Mouse (Mus musculus) forebrain, embryonic 11.5 days (tissue): ENCODE measurements around the gene Ldlr. TPM values are rescaled to one million over a fixed set of nuclear protein-coding genes. Genes with fewer than 3 reads are reported as not detected.

ENCODE experiments used
- ATAC-seq: fragments of 200-750 bp; cut with Nextera tagmentation; replicated peaks from 2 replicates; pipeline ENCODE4 v1.8.0; 2017; ENCODE audit warnings: moderate TSS enrichment; ENCODE audit not compliant: low FRiP score
- DNase-seq: peaks from one replicate; pipeline ENCODE4 v3.0.0-alpha.2; 2017; ENCODE audit warnings: low spot score
- H3K27ac ChIP-seq: fragments of 300-500 bp; sonication (generic); 2 replicates; pipeline ENCODE4 v1.5.1; 2014; ENCODE audit warnings: low read depth, low read length
- H3K27me3 ChIP-seq: fragments of 300-500 bp; sonication (generic); 2 replicates; pipeline ENCODE4 v1.6.1; 2014; ENCODE audit warnings: mild to moderate bottlenecking, low read length, mixed read lengths; ENCODE audit not compliant: control insufficient read depth, insufficient read depth
- H3K36me3 ChIP-seq: fragments of 300-500 bp; sonication (generic); 2 replicates; pipeline ENCODE4 v1.6.1; 2014; ENCODE audit warnings: mild to moderate bottlenecking, low read length, moderate library complexity, mixed read lengths; ENCODE audit not compliant: control insufficient read depth, insufficient read depth
- H3K4me1 ChIP-seq: fragments of 300-500 bp; sonication (generic); replicated peaks from 2 replicates; pipeline ENCODE4 v1.6.1; 2014; ENCODE audit warnings: low read length, mixed read lengths; ENCODE audit not compliant: control insufficient read depth, insufficient read depth
- H3K4me2 ChIP-seq: fragments of 300-500 bp; sonication (generic); 2 replicates; pipeline ENCODE4 v1.6.1; 2014; ENCODE audit warnings: low read depth, mild to moderate bottlenecking, low read length, moderate library complexity, mixed read lengths; ENCODE audit not compliant: severe bottlenecking
- H3K4me3 ChIP-seq: fragments of 300-500 bp; sonication (generic); 2 replicates; pipeline ENCODE4 v1.5.1; 2014; ENCODE audit warnings: low read depth, low read length
- H3K9ac ChIP-seq: fragments of 300-500 bp; sonication (generic); 2 replicates; pipeline ENCODE4 v1.6.1; 2014; ENCODE audit warnings: low read length
- H3K9me3 ChIP-seq: fragments of 300-500 bp; sonication (generic); 2 replicates; pipeline ENCODE4 v1.6.1; 2016; ENCODE audit warnings: low read length, mixed read lengths; ENCODE audit not compliant: control insufficient read depth
- WGBS: fragments of 180-500 bp; shearing (Covaris S2); extraction: QIAGEN DNeasy Blood & Tissue Kit; methylation state at CpG from one replicate; pipeline ENCODE4 v1.1.7; 2014; 5-methylcytosine and 5-hydroxymethylcytosine counted together
- polyA plus RNA-seq: library from polyadenylated mRNA; unstranded; fragments of >200 nt; fragmentation: Nextera tagmentation; extraction: Ambion mirVana; gene quantifications from 2 replicates; pipeline ENCODE4 v1.2.1, GENCODE M21; 2014

Gene Ldlr
- polyA plus RNA-seq, 1 experiment from 2014 or later: 23.7 TPM

DNA sequence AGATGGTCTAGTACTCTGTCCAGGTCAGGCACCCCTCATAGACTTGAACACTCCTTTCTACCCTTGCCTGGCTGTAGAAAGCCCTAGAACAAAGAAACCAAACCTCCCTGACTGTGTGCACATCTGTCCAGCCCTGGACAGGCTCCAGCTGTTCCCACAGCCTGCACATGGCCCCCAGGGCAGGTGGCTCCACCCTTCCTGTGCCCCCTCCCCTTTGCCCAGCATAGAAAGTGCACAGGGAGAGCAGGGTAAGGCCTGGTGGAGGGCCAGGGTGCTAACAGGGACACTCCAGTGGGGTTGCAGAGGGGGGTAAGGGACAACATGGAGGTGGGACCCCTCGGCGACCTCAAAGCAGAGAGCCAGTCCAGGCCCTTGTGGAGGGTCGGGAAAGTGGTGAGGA lies 73.0 kb downstream of the Ldlr start:
- no peak overlapping the region for H3K9ac ChIP-seq

DNA sequence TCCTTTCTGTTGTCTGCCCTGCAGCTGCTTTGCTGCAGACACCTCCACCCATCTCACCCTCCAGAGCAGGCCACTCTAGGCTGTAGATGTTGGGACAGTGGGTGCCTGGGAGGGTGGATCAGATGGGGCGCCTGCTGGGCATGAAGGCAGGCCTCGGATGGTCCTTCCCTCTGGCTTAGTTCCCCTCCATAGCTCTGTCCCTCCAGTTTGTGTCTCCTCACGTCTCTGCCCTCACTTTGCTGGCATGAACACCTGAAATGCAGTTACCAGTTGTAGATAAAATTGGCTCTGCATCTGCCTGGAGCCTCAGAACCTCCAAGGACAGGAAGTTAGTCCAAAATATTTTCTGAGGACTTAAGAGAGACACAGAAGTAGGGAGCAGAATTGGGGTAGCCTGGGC lies 73.6 kb downstream of the Ldlr start:
- DNase-seq (no peak), ATAC-seq (no peak)
- Histone ChIP-seq H3K27ac (no peak overlapping the region), H3K36me3 (peaks cover 2% of the 10 kb centered on the region; the same call in 1 of the 2 replicates), H3K4me1 (peaks cover 6% of the 10 kb centered on the region; the same call in 1 of the 2 replicates), H3K27me3 (no peaks in the 10 kb centered on the region), H3K9me3 (no peaks in the 10 kb centered on the region), H3K9ac (no peak overlapping the region), H3K4me3 (no peak overlapping the region), H3K4me2 (peak overlapping the region; percentile 92; the same call in 1 of the 2 replicates)
- 61% methylated on average over 3 of the region's 3 CpGs for WGBS

More for the DNA sequence above, 73.0 kb downstream of the Ldlr start:
- H3K36me3 ChIP-seq: peaks cover 2% of the 10 kb centered on the region; the same call in 1 of the 2 replicates
- 0 out of 2 replicates have a peak overlapping the region, but pooled peaks have one; percentile 11 for H3K4me2 ChIP-seq
- no peaks in the 10 kb centered on the region for H3K9me3 ChIP-seq
- no peak overlapping the region for H3K4me3 ChIP-seq
- H3K27ac ChIP-seq: no peak overlapping the region
- DNase-seq: no peak
- H3K27me3 ChIP-seq: no peaks in the 10 kb centered on the region
- no peak for ATAC-seq
- peaks cover 6% of the 10 kb centered on the region; the same call in 1 of the 2 replicates for H3K4me1 ChIP-seq
- 65% methylated on average over 3 of the region's 3 CpGs for WGBS

DNA sequence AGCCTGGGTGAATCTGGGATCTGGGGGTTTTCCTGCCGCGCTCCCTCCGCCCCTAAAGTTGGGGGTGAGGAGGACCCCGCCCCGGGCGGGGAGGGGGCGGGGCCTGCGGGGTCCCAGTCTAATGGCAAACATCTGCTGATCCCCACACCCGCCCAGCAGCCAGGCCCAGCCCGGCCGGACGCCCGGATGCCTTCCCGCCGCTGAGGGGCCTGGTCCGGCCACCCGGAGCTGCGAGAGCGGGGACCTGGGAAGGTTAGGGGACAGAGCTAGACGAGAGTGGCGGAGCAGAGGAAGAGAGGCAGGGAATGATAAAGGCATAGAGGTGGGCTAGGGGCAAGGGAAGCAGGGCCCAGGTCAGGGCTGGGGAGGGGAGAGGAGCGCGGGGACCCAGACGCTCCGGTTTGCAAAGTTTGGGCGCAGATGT lies 74.7 kb downstream of the Ldlr start:
- peak overlapping the region; percentile 92 for H3K4me2 ChIP-seq
- peaks cover 2% of the 10 kb centered on the region; the same call in 1 of the 2 replicates for H3K36me3 ChIP-seq
- under 1% methylated on average over 24 of the region's 26 CpGs for WGBS
- H3K27ac ChIP-seq: peak overlapping the region; percentile 37
- ATAC-seq (peak; percentile 79), DNase-seq (peak; percentile 85)
- no peaks in the 10 kb centered on the region for H3K27me3 ChIP-seq
- peak overlapping the region; percentile 71 for H3K9ac ChIP-seq
- peak overlapping the region; percentile 52 for H3K4me3 ChIP-seq
- H3K9me3 ChIP-seq: no peaks in the 10 kb centered on the region
- H3K4me1 ChIP-seq: peaks cover 6% of the 10 kb centered on the region; the same call in 1 of the 2 replicates

DNA sequence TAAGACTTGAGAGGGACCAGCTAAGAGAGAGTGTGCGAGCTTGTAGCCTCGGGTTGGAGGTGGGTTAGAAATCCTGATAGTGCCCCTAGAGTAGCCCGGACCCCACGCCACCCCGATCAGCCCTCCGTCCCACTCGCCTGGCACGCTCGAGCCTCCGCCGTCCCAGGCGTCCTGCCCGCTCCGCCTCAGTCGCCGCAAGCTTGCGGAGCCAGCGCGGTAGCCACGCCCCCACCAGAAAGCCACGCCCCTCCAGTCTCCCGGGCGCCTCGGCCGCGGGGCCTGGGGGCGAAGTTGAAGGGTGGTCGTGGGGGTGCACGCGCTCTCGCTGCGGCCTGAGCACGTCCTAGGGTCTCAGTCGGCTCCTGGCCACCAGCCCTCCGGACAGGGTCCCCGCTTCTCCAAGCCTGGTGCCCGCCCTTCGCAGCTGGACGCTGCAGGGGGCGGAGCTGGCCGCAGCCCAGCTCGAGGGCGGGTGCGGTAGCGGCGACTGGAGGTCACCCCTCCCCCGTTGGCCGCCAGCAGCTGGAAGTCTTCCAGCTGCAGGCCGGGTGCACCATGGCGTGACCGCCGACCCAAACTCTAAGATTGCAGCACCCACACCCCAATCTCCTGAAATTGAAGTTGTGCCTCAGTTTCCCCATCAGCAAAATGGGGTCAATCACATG lies 75.2 kb downstream of the Ldlr start, which contains the start of gene Kank2:
Gene Kank2, minus strand, starts transcription at position 400 of the 665 bp plus-strand sequence.
- Histone ChIP-seq H3K4me2 (peak within 1 kb of the TSS; percentile 92), H3K9me3 (no peaks in the 10 kb centered on the region), H3K36me3 (peaks cover 2% of the 10 kb centered on the region; the same call in 1 of the 2 replicates), H3K9ac (peak within 1 kb of the TSS; percentile 71), H3K27me3 (no peaks in the 10 kb centered on the region), H3K4me1 (peaks cover 6% of the 10 kb centered on the region; the same call in 1 of the 2 replicates), H3K27ac (peak within 1 kb of the TSS; percentile 37), H3K4me3 (peak within 1 kb of the TSS; percentile 52)
- DNase-seq (peak; percentile 95), ATAC-seq (peak; percentile 89)
- WGBS: under 1% methylated on average over 52 of the region's 52 CpGs

DNA sequence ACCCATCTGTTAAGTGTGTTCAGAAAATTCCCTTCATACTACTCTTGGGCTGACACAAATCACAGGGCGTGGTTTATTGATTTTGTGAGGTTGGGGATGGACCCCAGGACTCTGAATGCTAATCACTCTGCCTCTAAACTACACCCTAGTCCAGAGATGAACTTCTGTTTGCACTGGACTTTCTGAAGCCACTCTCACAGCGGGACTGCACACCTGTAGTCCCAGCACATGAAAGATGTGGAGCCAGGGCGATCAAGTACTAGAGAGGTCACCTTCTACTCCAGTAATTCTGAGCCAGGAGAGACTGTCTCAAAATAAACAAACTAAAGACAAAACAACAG lies 75.7 kb downstream of the Ldlr start:
- Histone ChIP-seq H3K4me3 (peak overlapping the region; percentile 52), H3K4me1 (peaks cover 6% of the 10 kb centered on the region; the same call in 1 of the 2 replicates), H3K9ac (no peak overlapping the region; the same call in 1 of the 2 replicates), H3K27me3 (no peaks in the 10 kb centered on the region), H3K27ac (no peak overlapping the region), H3K36me3 (peaks cover 2% of the 10 kb centered on the region; the same call in 1 of the 2 replicates), H3K9me3 (no peaks in the 10 kb centered on the region), H3K4me2 (peak overlapping the region; percentile 92; the same call in 1 of the 2 replicates)
- ATAC-seq (no peak), DNase-seq (no peak)
- WGBS: 62% methylated on average over 3 of the region's 3 CpGs

Other genes starting within 250 kb of the Ldlr start
- 83.1 and 83.5 TPM in 2 replicates for gene Tmed1, start 213.2 kb upstream of the Ldlr start, polyA plus RNA-seq
- 5.6 and 5.7 TPM in 2 replicates for gene AB124611, start 197.3 kb upstream of the Ldlr start, polyA plus RNA-seq
- 78.0 and 93.0 TPM in 2 replicates for gene Carm1, start 176.6 kb upstream of the Ldlr start, polyA plus RNA-seq
- gene Timm29, start 130.8 kb upstream of the Ldlr start, polyA plus RNA-seq: 51.0 and 57.5 TPM in 2 replicates
- gene Yipf2, start 130.7 kb upstream of the Ldlr start, polyA plus RNA-seq: 15.5 and 16.0 TPM in 2 replicates
- 191 and 197 TPM in 2 replicates for gene Smarca4, start 107.3 kb upstream of the Ldlr start, polyA plus RNA-seq
- 138 and 162 TPM in 2 replicates for gene Spc24, start 36.8 kb downstream of the Ldlr start, polyA plus RNA-seq
- 5.1 and 5.9 TPM in 2 replicates for gene Kank2, start 75.3 kb downstream of the Ldlr start, polyA plus RNA-seq
- gene Angptl8, start 112.0 kb downstream of the Ldlr start, polyA plus RNA-seq: 0.60 TPM in 1 of 2 replicates, not detected in the other
- 25.5 and 27.5 TPM in 2 replicates for gene Dock6, start 129.2 kb downstream of the Ldlr start, polyA plus RNA-seq
- gene Rab3d, start 194.7 kb downstream of the Ldlr start, polyA plus RNA-seq: 7.5 and 8.7 TPM in 2 replicates
- 4.4 and 4.5 TPM in 2 replicates for gene Ccdc159, start 204.0 kb downstream of the Ldlr start, polyA plus RNA-seq
- gene Tmem205, start 204.1 kb downstream of the Ldlr start, polyA plus RNA-seq: 30.3 and 31.0 TPM in 2 replicates
- gene Plppr2, start 213.6 kb downstream of the Ldlr start, polyA plus RNA-seq: 24.2 and 27.1 TPM in 2 replicates
- 18.5 and 22.2 TPM in 2 replicates for gene Swsap1, start 232.3 kb downstream of the Ldlr start, polyA plus RNA-seq
- 6.7 and 7.0 TPM in 2 replicates for gene Epor, start 240.0 kb downstream of the Ldlr start, polyA plus RNA-seq